Mouse (Mus musculus) testis, postnatal 14 days (tissue): ENCODE data around the gene Atad5.

Experiments
- DNase-seq: peaks from one replicate; pipeline ENCODE4 v3.0.0; 2021; ENCODE audit warnings: low spot score

Atad5 gene

DNA sequence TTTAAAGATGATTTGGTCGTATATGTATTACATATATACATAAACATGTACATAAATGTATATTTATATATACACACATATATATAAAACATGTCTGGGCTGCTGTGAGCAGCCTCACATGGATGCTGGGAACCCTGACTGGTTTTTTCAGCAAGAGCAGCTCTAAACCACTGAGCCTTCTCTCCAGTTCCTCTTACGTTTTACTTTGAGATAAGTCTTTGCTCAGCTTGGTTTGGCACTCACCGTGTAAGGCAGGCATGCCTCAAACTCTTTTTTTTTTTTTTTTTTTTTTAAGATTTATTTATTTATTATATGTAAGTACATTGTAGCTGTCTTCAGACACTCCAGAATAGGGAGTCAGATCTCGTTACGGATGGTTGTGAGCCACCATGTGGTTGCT lies 61.4 kb downstream of the Atad5 start:
- DNase-seq: no peak

GRCm38 (mm10) chr11:80151541-80151940 lies 62.3 kb downstream of the Atad5 start:
- no peak for DNase-seq

DNA sequence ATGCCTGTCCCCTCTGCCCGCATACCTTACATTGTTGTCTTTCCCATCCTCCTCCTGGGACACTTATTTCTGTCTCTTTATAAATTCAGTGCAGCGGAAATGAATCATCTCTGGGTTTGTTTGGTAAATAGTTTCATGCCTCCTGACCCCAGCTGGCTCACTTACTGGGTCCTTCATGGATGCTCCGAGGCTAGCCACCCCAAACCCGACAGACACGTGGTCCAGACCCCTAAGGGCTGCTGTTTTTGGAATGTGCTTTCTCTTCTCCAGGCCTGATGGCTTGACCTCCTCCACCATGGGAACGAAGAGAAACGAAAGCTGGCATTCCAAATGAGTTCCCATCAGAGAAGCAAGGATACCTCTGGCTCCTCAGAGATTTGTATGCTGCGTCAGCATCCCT lies 63.2 kb downstream of the Atad5 start:
- DNase-seq: no peak

GRCm38 (mm10) chr11:80153857-80154495 lies 64.8 kb downstream of the Atad5 start, which contains the start of gene Adap2:
Gene Adap2 (plus strand): TSS chr11:80154105.
- peak; percentile 87 for DNase-seq

DNA sequence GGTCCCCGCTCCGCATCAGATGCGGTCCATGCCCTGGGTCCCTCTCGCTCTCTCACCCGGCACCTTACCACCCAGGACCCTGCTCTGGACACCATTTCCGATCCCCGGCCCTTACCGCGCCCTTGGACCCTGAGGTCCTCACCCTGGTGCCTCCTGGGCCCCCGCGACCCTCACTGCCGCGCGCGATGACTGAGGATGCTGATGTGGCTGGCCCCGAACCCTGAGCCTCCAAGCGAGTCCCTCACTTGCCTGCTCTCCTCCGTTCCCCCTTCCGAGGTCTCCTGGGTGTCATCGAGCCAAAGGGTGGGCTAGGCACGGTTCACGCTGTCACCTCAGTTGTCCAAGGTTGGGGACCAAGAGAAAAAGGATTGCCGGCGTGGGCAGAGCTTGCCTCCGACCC lies 65.3 kb downstream of the Atad5 start:
- no peak for DNase-seq

GRCm38 (mm10) chr11:80155541-80155940 lies 66.3 kb downstream of the Atad5 start:
- DNase-seq: no peak

DNA sequence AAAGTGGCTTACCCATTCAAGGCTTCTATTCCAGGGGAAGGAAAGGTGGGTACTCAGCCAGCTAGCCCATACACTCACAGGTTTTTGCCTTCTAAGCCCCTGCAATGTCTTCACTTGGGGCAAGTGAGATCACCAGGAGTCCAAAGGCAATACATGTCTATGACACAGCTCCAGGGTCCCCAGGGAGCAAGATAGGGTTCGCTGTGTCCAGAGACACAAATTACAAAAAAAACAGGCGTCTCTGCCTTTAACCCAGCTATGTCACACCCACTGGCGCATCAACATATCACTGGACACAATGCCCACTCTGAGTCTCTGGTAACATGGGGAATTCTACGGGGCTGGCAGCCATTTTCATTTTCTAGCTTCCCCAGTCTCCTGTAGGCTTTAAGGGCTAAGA lies 66.8 kb downstream of the Atad5 start:
- DNase-seq: no peak

GRCm38 (mm10) chr11:80156841-80157240 lies 67.6 kb downstream of the Atad5 start:
- DNase-seq: no peak

DNA sequence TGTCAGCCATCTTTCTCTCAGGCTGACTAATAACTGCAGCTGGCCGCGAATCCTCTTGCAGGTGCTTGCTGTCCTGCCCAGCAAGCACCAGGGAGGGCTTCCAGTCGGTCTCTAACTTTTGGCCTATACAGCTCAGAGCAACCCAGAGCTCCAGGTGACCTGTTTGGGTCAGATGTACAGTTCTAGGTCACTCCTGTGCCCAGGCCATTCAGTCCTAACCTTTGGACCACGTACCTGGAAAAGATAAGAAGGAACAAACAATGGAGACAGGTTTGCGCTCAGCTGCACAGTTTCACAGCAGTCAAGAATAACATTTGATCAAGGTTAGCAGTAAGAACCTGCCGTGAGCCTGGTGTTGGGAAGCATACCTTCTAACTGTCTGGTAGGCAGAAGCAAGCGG lies 69.8 kb downstream of the Atad5 start:
- no peak for DNase-seq

DNA sequence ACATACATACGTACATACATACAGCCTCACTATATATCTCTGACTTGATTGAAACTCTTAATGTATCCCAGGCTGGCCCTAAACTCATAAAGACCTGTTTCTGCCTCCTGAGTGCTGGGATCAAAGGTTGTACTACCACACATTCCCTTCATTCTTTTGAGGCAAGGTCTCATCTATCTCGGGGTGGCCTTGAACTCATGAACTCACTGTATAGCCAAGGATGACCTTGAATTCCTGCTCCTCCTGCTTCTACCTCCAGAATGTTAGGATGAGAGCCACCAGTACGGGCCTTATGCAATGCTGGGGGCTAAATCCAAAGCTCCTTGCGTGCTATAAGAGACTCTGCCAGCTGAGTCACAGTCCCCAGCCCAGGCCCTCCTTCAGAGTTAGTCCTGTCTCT lies 71.8 kb downstream of the Atad5 start:
- no peak for DNase-seq

- no peak for DNase-seq
Observed at GRCm38 (mm10) chr11:80163362-80164116, 74.3 kb downstream of the Atad5 start.

DNA sequence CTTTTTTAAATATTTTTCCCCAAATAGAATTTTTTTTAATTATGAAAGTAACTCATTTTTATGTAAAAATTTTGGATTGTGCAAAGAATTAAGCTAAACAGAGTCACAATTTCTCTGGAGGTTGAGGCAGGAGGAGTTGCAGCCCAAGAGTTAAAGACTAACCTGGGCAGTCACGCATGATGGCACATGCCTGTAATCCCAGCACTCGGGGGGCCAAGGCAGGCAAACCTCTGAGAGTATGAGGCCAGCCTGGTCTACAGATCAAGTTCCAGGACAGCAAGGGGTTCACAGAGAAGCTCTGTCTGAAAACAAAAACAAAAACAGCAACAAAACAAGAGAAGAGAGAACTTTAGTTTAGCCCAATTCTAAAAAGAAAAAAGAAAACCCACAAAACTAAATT lies 75.0 kb downstream of the Atad5 start:
- no peak for DNase-seq

GRCm38 (mm10) chr11:80168121-80168520 lies 78.9 kb downstream of the Atad5 start:
- no peak for DNase-seq

DNA sequence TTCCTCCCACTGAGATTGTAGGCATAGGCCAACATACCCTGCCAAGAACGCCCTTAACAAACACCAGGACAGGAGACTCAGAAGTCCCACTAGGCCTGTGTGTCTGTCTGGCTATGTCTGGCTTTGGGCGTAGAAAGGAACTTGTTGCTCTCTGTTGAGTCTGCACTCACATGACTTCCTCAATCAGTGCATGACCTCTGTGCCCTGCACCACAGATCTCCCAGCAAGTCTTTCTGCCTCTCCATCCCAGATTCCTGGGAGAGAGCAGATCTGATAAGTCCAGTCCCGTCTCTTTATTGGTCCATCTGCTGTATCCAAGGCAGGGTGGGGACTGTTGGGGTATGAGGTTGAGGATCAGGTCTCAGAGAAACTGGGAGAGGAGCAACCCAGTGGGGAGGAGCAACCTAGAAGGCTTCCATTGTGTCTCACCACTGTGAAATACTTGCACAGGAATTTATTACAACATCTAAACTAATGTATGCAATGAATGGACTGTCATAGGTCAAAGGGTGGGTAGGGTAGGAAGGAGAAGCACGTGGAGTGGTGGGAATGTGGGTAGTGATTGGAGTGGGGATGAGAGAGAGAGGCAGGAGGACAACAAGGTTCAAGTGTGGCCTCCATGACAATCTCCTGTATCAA lies 79.5 kb downstream of the Atad5 start:
- no peak for DNase-seq

GRCm38 (mm10) chr11:80169629-80170028 lies 80.4 kb downstream of the Atad5 start:
- DNase-seq: no peak

GRCm38 (mm10) chr11:80170351-80170750 lies 81.2 kb downstream of the Atad5 start:
- DNase-seq: no peak

DNA sequence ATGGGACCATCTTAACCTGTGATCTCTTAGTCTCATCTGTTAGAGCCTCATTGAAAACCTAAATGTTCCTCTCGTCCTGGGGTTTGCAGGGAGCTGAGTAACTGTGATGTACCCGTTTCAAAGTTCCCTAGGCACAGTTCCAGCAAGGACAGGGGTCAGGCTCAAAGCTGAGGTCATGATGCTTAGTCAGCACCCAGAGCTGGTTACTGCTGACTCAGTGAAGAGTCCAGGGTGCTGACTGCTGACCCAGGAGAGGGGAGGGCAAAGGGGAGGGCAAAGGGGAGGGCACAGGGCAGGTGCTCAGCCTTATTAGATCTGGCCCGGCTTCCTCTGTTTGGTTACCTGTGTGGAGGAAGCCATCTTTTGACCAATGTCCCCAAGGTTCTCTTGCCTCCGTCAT lies 82.7 kb downstream of the Atad5 start:
- DNase-seq: no peak

DNA sequence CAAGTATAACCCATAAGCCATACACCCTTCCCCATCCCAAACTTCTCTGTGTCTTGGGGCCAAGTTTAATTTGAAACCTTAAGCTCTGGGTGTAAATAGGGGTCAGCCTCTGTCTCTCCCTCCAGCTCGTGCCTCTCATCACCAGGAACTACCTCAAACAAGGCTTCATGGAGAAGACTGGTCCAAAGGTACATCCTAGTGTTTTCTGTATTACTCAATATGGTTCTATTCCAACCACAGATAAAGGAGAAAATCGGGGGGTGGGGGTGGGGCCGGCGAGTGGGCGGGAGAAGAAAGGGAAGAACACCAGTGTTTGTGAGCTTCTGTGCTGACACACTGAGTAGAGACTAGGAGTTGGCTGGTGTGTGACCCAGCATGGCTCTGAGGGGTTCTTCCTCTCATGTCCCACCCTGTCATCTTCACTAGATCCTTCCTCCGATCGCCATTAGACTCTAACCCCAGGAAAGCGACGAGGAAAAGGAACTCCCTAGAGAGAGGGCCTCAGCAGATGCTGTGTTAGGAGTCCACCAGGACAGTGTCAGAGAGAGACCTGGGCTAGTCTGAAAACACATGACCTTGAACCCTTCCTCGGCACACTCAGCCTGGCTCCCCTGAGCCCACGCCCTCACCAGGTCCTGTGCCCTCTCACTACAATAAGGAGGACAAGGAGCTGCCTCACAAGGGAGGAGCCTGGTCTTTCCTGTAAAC lies 84.9 kb downstream of the Atad5 start:
- no peak for DNase-seq

DNA sequence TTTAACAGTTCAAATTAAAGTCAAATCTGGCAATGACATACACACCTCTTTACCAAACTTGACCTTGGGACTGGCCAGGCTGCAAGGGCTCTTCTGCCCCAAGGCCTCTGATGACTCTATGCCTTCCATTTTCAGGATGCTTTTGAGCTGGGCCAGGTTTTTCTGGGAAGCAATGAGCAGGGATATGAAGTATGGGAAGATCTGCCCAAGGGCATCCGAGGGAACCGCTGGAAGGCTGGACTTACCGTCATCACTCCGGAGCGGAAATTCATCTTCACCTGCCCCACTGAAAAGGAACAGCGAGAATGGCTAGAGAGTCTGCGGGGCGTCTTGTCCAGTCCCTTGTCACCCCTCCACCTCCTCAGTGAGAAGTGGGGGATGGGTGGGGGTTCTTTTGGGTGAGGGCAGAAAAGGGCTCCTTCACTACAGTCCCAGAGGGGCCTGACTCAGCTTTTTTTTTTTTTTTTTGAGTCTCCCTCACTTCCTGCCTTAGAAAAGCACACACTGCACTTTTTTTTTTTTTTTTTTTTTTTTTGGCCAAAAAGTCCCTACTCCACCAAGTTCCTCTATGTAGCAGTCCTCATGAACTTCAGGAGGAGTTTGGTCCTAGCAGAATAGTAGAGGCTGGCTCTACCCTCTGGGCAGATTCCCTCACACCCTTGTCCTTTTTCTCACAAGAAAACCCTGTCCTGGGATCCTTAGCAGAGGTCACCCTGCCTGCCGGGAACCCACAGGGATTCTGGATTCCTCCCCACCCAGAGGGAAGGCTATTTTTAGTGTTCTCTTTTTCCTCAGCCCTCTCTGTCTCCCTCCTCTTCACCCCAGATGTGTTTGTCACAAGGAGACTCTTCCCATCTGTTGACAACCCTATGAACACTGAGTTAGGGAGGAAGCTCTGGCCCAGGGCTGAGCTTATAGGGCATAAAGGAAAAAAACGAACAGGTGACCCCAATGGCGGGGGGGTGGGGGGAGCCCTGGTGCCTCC lies 88.0 kb downstream of the Atad5 start:
- no peak for DNase-seq

DNA sequence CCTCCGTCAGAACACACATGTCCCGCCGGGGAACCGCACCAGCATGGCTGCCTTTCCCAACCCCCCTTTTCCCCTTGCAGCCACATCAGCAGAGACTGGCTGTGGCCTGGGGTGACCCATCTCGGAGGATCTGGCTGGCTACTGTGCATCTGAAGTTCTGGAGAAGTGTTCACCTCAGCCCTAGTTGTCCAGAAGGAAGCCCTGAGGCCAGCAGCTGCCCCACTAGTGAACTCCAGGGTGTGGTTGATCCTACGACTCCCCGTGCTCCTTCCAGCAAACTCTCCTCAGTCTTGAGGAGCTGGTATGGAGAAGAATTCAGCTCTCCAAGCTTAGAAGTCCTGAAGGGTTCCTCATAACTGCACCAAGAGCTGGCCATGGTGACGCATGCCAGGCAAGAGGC lies 89.1 kb downstream of the Atad5 start:
- DNase-seq: no peak

GRCm38 (mm10) chr11:80181021-80181749 lies 92.0 kb downstream of the Atad5 start:
- DNase-seq: no peak
